Mouse (Mus musculus): Measurements from ENCODE around the gene Gpr19. TPM values are rescaled to one million over a fixed set of nuclear protein-coding genes. Genes with fewer than 3 reads are reported as not detected.
A peak's percentile ranks its signal among the peaks of the same experiment; 100 is the strongest.

Gpr19 gene
- polyA plus RNA-seq, 1 experiment from 2014 or later, result 4.2 TPM

- TF ChIP-seq CTCF (IDR thresholded peaks at IDR 0.05), result no peak
- ATAC-seq (no peak), DNase-seq (ENCODE audit: low read depth, low spot score) (no peak)
- in situ Hi-C loops (cut with MboI; ENCODE audit: low pct_unique_long_range_greater_than_20kb), result no loop called here
- ChIA-PET POLR2A (interaction anchor here (0.7 kb wide), 1 partner anchor 168 kb away, joined by 4 read pairs; no protein-coding TSS in a partner anchor), CTCF (interaction anchor here (0.9 to 1.3 kb wide), 3 partner anchors 11 to 17 kb away, joined by 3 to 8 read pairs (median 3); no protein-coding TSS in a partner anchor)
- H3K27me3 ChIP-seq, result no peaks in the 10 kb centered on the region
Measured at GRCm38 (mm10) chr6:134845726-134846125, 52.7 kb downstream of the Gpr19 start.

GRCm38 (mm10) chr6:134840346-134840745 is 58.0 kb downstream of the Gpr19 start:
- TF ChIP-seq CTCF (IDR thresholded peaks at IDR 0.05), result no peak
- no peaks in the 10 kb centered on the region for H3K27me3 ChIP-seq
- no peak for ATAC-seq
- in situ Hi-C loops (cut with MboI; ENCODE audit: low pct_unique_long_range_greater_than_20kb), result no loop called here
- DNase-seq (ENCODE audit: low read depth, low spot score), result no peak
- ChIA-PET CTCF (no interaction called here), POLR2A (interaction anchor here (1.3 kb wide), 1 partner anchor 8 kb away, joined by 4 read pairs; no protein-coding TSS in a partner anchor)

- CTCF ChIA-PET, result interaction anchor here (1.0 to 1.2 kb wide), 3 partner anchors 9 to 25 kb away, joined by 3 to 5 read pairs (median 3); no protein-coding TSS in a partner anchor
- in situ Hi-C loops (cut with MboI; ENCODE audit: low pct_unique_long_range_greater_than_20kb), result no loop called here
- no peak for TF ChIP-seq CTCF (IDR thresholded peaks at IDR 0.05)
- H3K27me3 ChIP-seq, result no peaks in the 10 kb centered on the region
- POLR2A ChIA-PET, result no interaction called here
- DNase-seq (ENCODE audit: low read depth, low spot score) (no peak), ATAC-seq (no peak)
Measured at GRCm38 (mm10) chr6:134838111-134838510, 60.3 kb downstream of the Gpr19 start.

GRCm38 (mm10) chr6:134834585-134835251 is 63.7 kb downstream of the Gpr19 start:
- ChIA-PET CTCF (interaction anchor here (0.7 to 0.9 kb wide), 2 partner anchors 12 to 40 kb away, joined by 3 read pairs; no protein-coding TSS in a partner anchor), POLR2A (no interaction called here)
- in situ Hi-C loops (cut with MboI; ENCODE audit: low pct_unique_long_range_greater_than_20kb), result no loop called here
- no peak for TF ChIP-seq CTCF (IDR thresholded peaks at IDR 0.05)
- ATAC-seq, result no peak
- no peaks in the 10 kb centered on the region for H3K27me3 ChIP-seq
- no peak for DNase-seq (ENCODE audit: low read depth, low spot score)

- TF ChIP-seq CTCF (IDR thresholded peaks at IDR 0.05), result no peak
- H3K27me3 ChIP-seq, result no peaks in the 10 kb centered on the region
- in situ Hi-C loops (cut with MboI; ENCODE audit: low pct_unique_long_range_greater_than_20kb), result no loop called here
- DNase-seq (ENCODE audit: low read depth, low spot score) (no peak), ATAC-seq (no peak)
- ChIA-PET POLR2A (interaction anchor here (0.7 kb wide), 1 partner anchor 305 kb away, joined by 3 read pairs; no protein-coding TSS in a partner anchor), CTCF (interaction anchor here (0.6 to 2.7 kb wide), 2 partner anchors 37 to 162 kb away, joined by 3 to 8 read pairs; no protein-coding TSS in a partner anchor)
Measured at GRCm38 (mm10) chr6:134830776-134831175, 67.6 kb downstream of the Gpr19 start.

- no peaks in the 10 kb centered on the region for H3K27me3 ChIP-seq
- DNase-seq (ENCODE audit: low read depth, low spot score) (peak; percentile 93), ATAC-seq (peak; percentile 88)
- in situ Hi-C loops (cut with MboI; ENCODE audit: low pct_unique_long_range_greater_than_20kb), result loop anchor here (5.0 kb wide), 2 partner anchors 38 to 168 kb away; partner anchors contain the start of gene Dusp16
- ChIA-PET POLR2A (interaction anchor here (0.7 to 0.9 kb wide), 2 partner anchors 40 to 304 kb away, joined by 3 read pairs; no protein-coding TSS in a partner anchor), CTCF (interaction anchor here (2.7 kb wide), 1 partner anchor 36 kb away, joined by 8 read pairs; no protein-coding TSS in a partner anchor)
- TF ChIP-seq CTCF (IDR thresholded peaks at IDR 0.05), result no peak
Measured at GRCm38 (mm10) chr6:134829786-134830700, 68.3 kb downstream of the Gpr19 start, which contains the start of gene Crebl2. Gene Crebl2 (plus strand): TSS chr6:134830154.

- in situ Hi-C loops (cut with MboI; ENCODE audit: low pct_unique_long_range_greater_than_20kb), result no loop called here
- CTCF ChIA-PET, result no interaction called here
- peak; percentile 61 for TF ChIP-seq CTCF (IDR thresholded peaks at IDR 0.05)
- H3K27me3 ChIP-seq, result no peaks in the 10 kb centered on the region
- POLR2A ChIA-PET, result no interaction called here
- DNase-seq (ENCODE audit: low read depth, low spot score) (no peak), ATAC-seq (no peak)
Measured at GRCm38 (mm10) chr6:134822844-134823243, 75.5 kb downstream of the Gpr19 start.

- H3K27me3 ChIP-seq, result no peaks in the 10 kb centered on the region
- CTCF ChIA-PET, result interaction anchor here (0.9 to 2.4 kb wide), 2 partner anchors 26 to 161 kb away, joined by 3 to 11 read pairs; no protein-coding TSS in a partner anchor
- TF ChIP-seq CTCF (IDR thresholded peaks at IDR 0.05), result peak; percentile 37
- ATAC-seq (peak; percentile 41), DNase-seq (ENCODE audit: low read depth, low spot score) (no peak)
- POLR2A ChIA-PET, result no interaction called here
- in situ Hi-C loops (cut with MboI; ENCODE audit: low pct_unique_long_range_greater_than_20kb), result no loop called here
Measured at GRCm38 (mm10) chr6:134820411-134820810, 78.0 kb downstream of the Gpr19 start.

GRCm38 (mm10) chr6:134819741-134820140 is 78.6 kb downstream of the Gpr19 start:
- no peaks in the 10 kb centered on the region for H3K27me3 ChIP-seq
- DNase-seq (ENCODE audit: low read depth, low spot score), result no peak
- CTCF ChIA-PET, result interaction anchor here (1.0 to 2.4 kb wide), 4 partner anchors 26 to 160 kb away, joined by 3 to 11 read pairs (median 3); no protein-coding TSS in a partner anchor
- POLR2A ChIA-PET, result no interaction called here
- TF ChIP-seq CTCF (IDR thresholded peaks at IDR 0.05), result no peak
- in situ Hi-C loops (cut with MboI; ENCODE audit: low pct_unique_long_range_greater_than_20kb), result no loop called here
- peak; percentile 73 for ATAC-seq

Other genes with a start within 250 kb of the Gpr19 start
- gene Dusp16, start 106.0 kb downstream of the Gpr19 start, polyA plus RNA-seq (2021), result 43.7 TPM
- gene Crebl2, start 68.4 kb downstream of the Gpr19 start, polyA plus RNA-seq (2021), result 19.6 TPM
- gene Cdkn1b, start 21.8 kb upstream of the Gpr19 start, polyA plus RNA-seq (2021), result 76.0 TPM
- gene Apold1, start 83.1 kb upstream of the Gpr19 start, polyA plus RNA-seq (2021), result 0.23 TPM
- gene Ddx47, start 113.0 kb upstream of the Gpr19 start, polyA plus RNA-seq (2021), result 76.9 TPM
- gene Gprc5a, start 167.1 kb upstream of the Gpr19 start, polyA plus RNA-seq (2021), result 80.0 TPM
- not detected for gene Gprc5d, start 219.7 kb upstream of the Gpr19 start, polyA plus RNA-seq (2021)